In the genomic region with DNA sequence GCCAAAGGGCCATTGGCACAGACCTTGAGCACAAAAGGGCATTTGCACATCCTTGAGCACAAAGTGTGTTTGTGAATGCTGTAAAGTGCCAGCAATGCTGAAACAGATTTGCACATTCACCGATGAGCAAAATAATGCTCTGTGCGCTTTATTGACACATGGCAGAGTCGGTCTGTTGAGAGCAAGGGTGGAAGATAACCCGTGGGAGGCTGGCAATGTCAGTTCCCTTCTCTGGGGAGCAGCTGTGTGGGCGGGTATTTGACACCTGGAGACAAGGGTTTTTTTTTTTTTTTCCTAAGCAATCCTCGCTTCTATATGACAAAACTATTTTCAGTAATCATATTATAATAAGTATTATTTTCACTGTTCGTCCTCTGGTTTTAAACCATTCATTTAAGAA, we compare ENCODE assay signal across 16 mouse cellular contexts. TPM values are rescaled to one million over a fixed set of nuclear protein-coding genes. Genes with fewer than 3 reads are reported as not detected.
"Had no signal": no experiment of that assay in that cellular context is flagged by ENCODE, and none has a peak within 500 bp of the region (broad histone marks: within the 10 kb centered on the region; RNA-seq: fewer than 3 reads in every experiment).

No protein-coding gene starts in this region.

- H3K27ac ChIP-seq: left cerebral cortex, adult 2 months; limb, embryonic 15.5 days; liver, embryonic 12.5 days; midbrain, embryonic 10.5 days; midbrain, embryonic 15.5 days; neural tube, embryonic 13.5 days had no signal

- H3K9ac ChIP-seq: limb, embryonic 15.5 days; liver, embryonic 12.5 days; lung, embryonic 14.5 days; midbrain, embryonic 15.5 days; neural tube, embryonic 13.5 days had no signal

- H3K36me3 ChIP-seq: limb, embryonic 15.5 days; liver, embryonic 12.5 days; midbrain, embryonic 10.5 days; midbrain, embryonic 15.5 days; neural tube, embryonic 13.5 days had no signal

- DNase-seq: kidney, adult 8-10 months; kidney, postnatal 36 days; lung, embryonic 14.5 days; lung, postnatal 10 days; lung, postnatal 4 days; retina, postnatal 1 day; right cerebral cortex, postnatal 14 days; thymus, postnatal 36 days had no signal

- H3K9me3 ChIP-seq: limb, embryonic 15.5 days; liver, embryonic 12.5 days; midbrain, embryonic 10.5 days; midbrain, embryonic 15.5 days; neural tube, embryonic 13.5 days had no signal

- H3K4me2 ChIP-seq: limb, embryonic 15.5 days; liver, embryonic 12.5 days; lung, embryonic 14.5 days; midbrain, embryonic 15.5 days; neural tube, embryonic 13.5 days had no signal

- H3K4me3 ChIP-seq: left cerebral cortex, adult 2 months; limb, embryonic 15.5 days; liver, embryonic 12.5 days; midbrain, embryonic 10.5 days; midbrain, embryonic 15.5 days; neural tube, embryonic 13.5 days had no signal

- H3K27me3 ChIP-seq: limb, embryonic 15.5 days; liver, embryonic 12.5 days; midbrain, embryonic 15.5 days; neural tube, embryonic 13.5 days had no signal

- H3K4me1 ChIP-seq: limb, embryonic 15.5 days; liver, embryonic 12.5 days; midbrain, embryonic 15.5 days; neural tube, embryonic 13.5 days had no signal

- ATAC-seq: intestine, embryonic 16.5 days; liver, embryonic 12.5 days; midbrain, embryonic 15.5 days had no signal

RNA-seq across cellular contexts. Expression of a gene that starts 22.7 kb away (rescaled TPM):
- total RNA-seq: megakaryocyte, adult 5-6 weeks had no signal
